Mouse (Mus musculus) embryonic fibroblast, embryonic 13.5 days (primary cell): ENCODE measurements around the gene Hivep3.

ENCODE experiments used
- CTCF ChIP-seq: IDR thresholded peaks from 2 replicates; pipeline ENCODE4 v1.5.1; 2011; ENCODE audit warnings: mild to moderate bottlenecking, control low read depth, low read length, moderate library complexity, borderline replicate concordance; ENCODE audit not compliant: insufficient read depth
- POLR2A ChIP-seq: IDR thresholded peaks from 2 replicates; pipeline ENCODE4 v1.6.1; 2011; ENCODE audit warnings: low read depth, mild to moderate bottlenecking, control low read depth, low read length, moderate library complexity

DNA sequence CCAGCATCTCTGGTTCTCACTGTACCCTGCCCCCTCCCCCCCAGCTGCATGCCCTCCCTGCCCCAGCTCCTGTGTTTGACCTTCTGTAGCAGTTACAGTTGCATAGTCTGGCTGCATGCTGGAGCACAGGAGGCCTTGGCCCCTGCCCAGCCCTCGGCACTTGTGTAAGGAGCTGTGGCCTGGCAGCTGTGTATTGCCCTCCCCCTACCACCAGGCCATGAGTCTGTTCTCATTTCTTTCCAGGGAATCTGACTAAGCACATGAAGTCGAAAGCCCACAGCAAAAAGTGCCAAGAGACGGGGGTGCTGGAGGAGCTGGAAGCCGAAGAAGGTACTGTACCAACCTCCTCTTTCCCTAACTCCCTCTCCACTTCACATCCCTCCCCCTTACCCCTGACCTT lies 394.4 kb downstream of the Hivep3 start:
- TF ChIP-seq CTCF = no peak
- no peak for TF ChIP-seq POLR2A
